Mouse (Mus musculus) brain, embryonic 18.5 days (tissue): ENCODE results near the gene 2610002M06Rik.
A peak's percentile ranks its signal among the peaks of the same experiment; 100 is the strongest.

Experiments
- DNase-seq: peaks from one replicate; pipeline ENCODE4 v3.0.0-alpha.2; 2012; ENCODE audit warnings: low read depth, low spot score

Gene 2610002M06Rik

DNA sequence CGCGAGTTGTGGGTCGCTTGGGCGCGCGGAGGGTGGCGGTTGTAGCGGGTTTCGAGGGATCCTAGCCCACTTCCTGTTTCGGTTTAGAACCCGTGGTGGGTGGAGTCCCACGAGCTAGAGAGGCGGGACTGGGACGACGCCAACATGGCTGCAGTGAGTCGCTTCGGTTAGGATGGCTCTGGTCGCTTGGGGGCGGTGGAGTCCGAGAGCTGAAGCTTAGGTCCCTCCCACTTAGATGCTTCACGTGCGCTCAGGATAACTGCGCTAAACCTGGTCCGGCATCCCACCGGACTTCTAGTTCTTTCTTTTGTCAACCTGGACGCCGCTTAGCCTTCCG is at the start of gene 2610002M06Rik:
Gene 2610002M06Rik (minus strand): TSS at position 117 of the 337 bp plus-strand sequence.
- DNase-seq, result peak; percentile 67

DNA sequence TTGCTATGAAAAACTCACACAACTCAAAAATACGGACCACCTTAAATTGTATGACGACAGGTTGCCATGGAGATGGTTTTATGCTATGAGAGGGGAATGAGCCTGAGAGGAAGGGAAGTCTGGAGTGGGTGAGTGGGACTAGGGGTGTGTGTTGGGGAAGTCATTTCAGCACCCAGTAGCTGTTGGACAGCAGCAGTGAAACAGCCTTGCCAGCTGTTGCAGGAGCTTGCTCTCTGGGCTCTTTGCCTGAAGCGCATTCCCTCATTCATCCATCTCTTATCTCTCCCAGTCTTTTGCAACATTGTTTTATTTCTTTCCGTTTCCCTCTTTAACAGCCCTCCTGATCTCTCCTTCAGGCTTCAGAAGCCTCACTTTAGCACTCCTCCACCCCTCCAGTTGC is 42.0 kb upstream of the 2610002M06Rik start:
- no peak for DNase-seq

- no peak for DNase-seq
These were observed 592 bp upstream of the 2610002M06Rik start for GRCm38 (mm10) chrX:107816726-107817125.

GRCm38 (mm10) chrX:107815502-107816217 is 474 bp downstream of the 2610002M06Rik start:
- DNase-seq, result peak; percentile 3

- DNase-seq, result no peak
These were observed 4.0 kb downstream of the 2610002M06Rik start for GRCm38 (mm10) chrX:107812120-107812519.

GRCm38 (mm10) chrX:107796919-107797318 is 19.2 kb downstream of the 2610002M06Rik start:
- DNase-seq, result no peak

DNA sequence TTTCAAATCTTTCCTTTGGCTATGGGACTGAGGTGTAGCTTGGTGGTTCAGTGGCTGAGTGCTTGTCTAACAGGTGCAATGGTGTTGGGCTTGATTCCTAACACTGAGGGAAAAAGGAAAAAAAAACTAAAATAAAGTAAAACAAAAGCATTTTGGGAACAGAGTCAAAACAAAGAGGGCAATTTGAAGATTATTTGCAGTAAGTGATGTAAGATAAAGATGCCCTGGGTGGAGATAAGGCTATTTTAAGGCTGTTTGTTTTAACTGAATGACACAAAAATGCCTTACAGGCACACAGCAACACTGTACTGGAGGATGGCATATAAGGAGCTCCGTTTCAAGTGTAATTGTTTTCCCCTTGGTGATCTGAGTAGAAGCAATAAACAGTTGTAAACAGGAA is 20.3 kb downstream of the 2610002M06Rik start:
- no peak for DNase-seq

DNA sequence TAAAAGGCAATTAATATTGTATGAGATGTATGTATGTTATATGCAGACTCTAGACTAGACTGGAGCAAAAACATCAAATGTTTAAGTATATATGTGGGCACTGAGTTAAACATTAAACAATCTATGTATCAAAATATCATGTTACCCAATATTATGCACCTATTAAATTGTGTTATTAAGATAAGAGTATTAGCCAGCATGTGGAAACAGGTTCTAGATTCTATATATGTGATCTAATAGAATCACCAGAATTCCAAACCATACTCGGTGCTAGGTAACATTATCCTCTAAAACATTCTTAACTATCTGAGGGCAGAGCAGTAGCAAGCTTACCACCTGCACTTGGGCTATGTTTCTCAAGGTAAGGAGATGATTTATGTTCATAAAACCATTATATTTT is 23.8 kb downstream of the 2610002M06Rik start, which contains the start of gene Tent5d:
Gene Tent5d (plus strand): TSS at position 301 of the 400 bp plus-strand sequence.
- DNase-seq, result no peak

GRCm38 (mm10) chrX:107790750-107791493 is 25.2 kb downstream of the 2610002M06Rik start:
- no peak for DNase-seq

- DNase-seq, result no peak
These were observed 26.0 kb downstream of the 2610002M06Rik start for GRCm38 (mm10) chrX:107790136-107790535.

DNA sequence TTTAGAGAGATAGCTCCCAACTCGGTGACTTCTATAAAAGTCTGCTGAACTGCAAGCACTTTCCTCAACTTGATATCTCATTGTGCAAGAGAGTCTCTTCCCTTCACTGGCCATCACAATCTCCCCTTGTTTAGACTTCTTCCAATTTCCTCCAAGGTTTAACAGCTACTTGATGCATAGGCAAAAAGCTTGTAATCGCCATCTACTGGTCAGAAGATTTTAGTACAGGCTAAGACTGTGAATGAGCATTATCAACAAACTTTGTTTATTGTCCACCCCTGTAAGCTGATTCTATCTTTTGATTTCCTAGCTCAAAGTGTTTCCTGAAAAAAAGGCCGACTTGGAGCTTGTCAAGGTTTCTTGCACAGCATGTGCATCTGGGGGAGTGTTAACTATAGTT is 48.2 kb downstream of the 2610002M06Rik start:
- DNase-seq, result no peak
